Mouse (Mus musculus) limb, embryonic 12.5 days (tissue): ENCODE data around the gene Cdc26. TPM values are rescaled to one million over a fixed set of nuclear protein-coding genes. Genes with fewer than 3 reads are reported as not detected.

Experiments used
- polyA plus RNA-seq: library from polyadenylated mRNA; unstranded; fragments of >200 nt; fragmentation: Nextera tagmentation; extraction: Ambion mirVana; gene quantifications from 2 replicates; pipeline ENCODE4 v1.2.1, GENCODE M21; 2016

The Cdc26 gene
- polyA plus RNA-seq, 1 experiment from 2014 or later = 226 TPM

Other genes starting within 250 kb of the Cdc26 start
- 15.5 and 21.8 TPM in 2 replicates for gene Zfp37, start 177.6 kb downstream of the Cdc26 start, polyA plus RNA-seq
- 11.7 and 14.0 TPM in 2 replicates for gene Slc31a2, start 146.1 kb downstream of the Cdc26 start, polyA plus RNA-seq
- 23.2 and 24.6 TPM in 2 replicates for gene Fkbp15, start 48.1 kb downstream of the Cdc26 start, polyA plus RNA-seq
- 42.8 and 48.6 TPM in 2 replicates for gene Slc31a1, start 47.9 kb downstream of the Cdc26 start, polyA plus RNA-seq
- gene Prpf4, start 155 bp upstream of the Cdc26 start, polyA plus RNA-seq = 31.8 and 33.3 TPM in 2 replicates
- not detected in 2 replicates for gene Rnf183, start 26.6 kb upstream of the Cdc26 start, polyA plus RNA-seq
- gene Wdr31, start 62.3 kb upstream of the Cdc26 start, polyA plus RNA-seq = 9.6 and 11.1 TPM in 2 replicates
- 1.1 and 1.5 TPM in 2 replicates for gene Bspry, start 71.4 kb upstream of the Cdc26 start, polyA plus RNA-seq
- gene Hdhd3, start 94.8 kb upstream of the Cdc26 start, polyA plus RNA-seq = 13.2 and 13.4 TPM in 2 replicates
- 75.9 and 80.4 TPM in 2 replicates for gene Alad, start 111.3 kb upstream of the Cdc26 start, polyA plus RNA-seq
- 95.3 and 96.9 TPM in 2 replicates for gene Pole3, start 116.4 kb upstream of the Cdc26 start, polyA plus RNA-seq
- gene 4933430I17Rik, start 116.7 kb upstream of the Cdc26 start, polyA plus RNA-seq = 0.73 and 0.93 TPM in 2 replicates
- gene Rgs3, start 151.2 kb upstream of the Cdc26 start, polyA plus RNA-seq = 38.7 and 43.3 TPM in 2 replicates